Mouse (Mus musculus) heart, embryonic 10.5 days (tissue): ENCODE measurements around the gene Fam155a. TPM values are rescaled to one million over a fixed set of nuclear protein-coding genes. Genes with fewer than 3 reads are reported as not detected.

ENCODE experiments used
- DNase-seq: peaks from one replicate; pipeline ENCODE4 v3.0.0-alpha.2; 2017; ENCODE audit warnings: low spot score
- H3K27ac ChIP-seq: fragments of 300-500 bp; sonication (generic); 2 replicates; pipeline ENCODE4 v1.5.1; 2016; ENCODE audit warnings: mild to moderate bottlenecking
- H3K27me3 ChIP-seq: fragments of 300-500 bp; sonication (generic); 2 replicates; pipeline ENCODE4 v1.6.1; 2016; ENCODE audit warnings: mild to moderate bottlenecking; ENCODE audit not compliant: poor library complexity, insufficient read depth, severe bottlenecking
- H3K36me3 ChIP-seq: fragments of 300-500 bp; sonication (generic); 2 replicates; pipeline ENCODE4 v1.6.1; 2016; ENCODE audit warnings: mild to moderate bottlenecking, moderate library complexity
- H3K4me1 ChIP-seq: fragments of 300-500 bp; sonication (generic); 2 replicates; pipeline ENCODE4 v1.6.1; 2016; ENCODE audit warnings: mild to moderate bottlenecking
- H3K4me3 ChIP-seq: fragments of 300-500 bp; sonication (generic); 2 replicates; pipeline ENCODE4 v1.5.1; 2016; ENCODE audit warnings: mild to moderate bottlenecking, moderate library complexity
- H3K9me3 ChIP-seq: fragments of 300-500 bp; sonication (generic); 2 replicates; pipeline ENCODE4 v1.6.1; 2016; ENCODE audit warnings: mild to moderate bottlenecking, moderate library complexity
- WGBS: fragments of 180-500 bp; shearing (Covaris S2); methylation state at CpG from one replicate; pipeline ENCODE4 v1.1.7; 2016; 5-methylcytosine and 5-hydroxymethylcytosine counted together
- microRNA-seq: library from miRNA; unstranded; fragments of <30 nt; microRNA quantifications from one replicate; pipeline ENCODE4, GENCODE M21; 2017
- polyA plus RNA-seq: library from polyadenylated mRNA; unstranded; fragments of >200 nt; fragmentation: Nextera tagmentation; extraction: Ambion mirVana; gene quantifications from 2 replicates; pipeline ENCODE4 v1.2.1, GENCODE M21; 2016

Gene Fam155a
- polyA plus RNA-seq, 1 experiment from 2014 or later, result 0.11 TPM

DNA sequence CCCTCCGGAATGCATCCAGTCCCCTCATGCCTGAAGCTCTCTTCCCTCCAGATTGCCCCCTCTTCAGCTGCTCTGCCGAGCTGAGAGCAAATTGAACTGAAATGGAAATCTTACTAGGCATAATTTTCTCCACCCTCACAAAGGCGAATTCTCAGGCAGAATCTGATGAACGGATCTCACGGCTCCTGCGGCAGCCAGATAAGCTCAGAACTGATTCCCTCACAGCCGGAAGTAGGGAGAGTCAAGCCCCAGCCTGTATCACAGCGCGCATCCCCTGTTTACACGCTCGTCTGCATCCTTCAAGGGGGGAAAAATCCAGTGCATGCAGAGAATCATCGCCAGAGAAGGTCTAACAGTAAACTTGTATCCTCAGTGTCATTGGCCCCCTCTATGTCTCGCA, 612.3 kb downstream of the Fam155a start:
- Histone ChIP-seq H3K27me3 (no peaks in the 10 kb centered on the region), H3K4me1 (peaks cover 18% of the 10 kb centered on the region), H3K36me3 (no peaks in the 10 kb centered on the region), H3K27ac (no peak overlapping the region; the same call in 1 of the 2 replicates), H3K9me3 (no peaks in the 10 kb centered on the region), H3K4me3 (no peak overlapping the region)
- 52% methylated on average over 13 of the region's 13 CpGs for WGBS
- no peak for DNase-seq

DNA sequence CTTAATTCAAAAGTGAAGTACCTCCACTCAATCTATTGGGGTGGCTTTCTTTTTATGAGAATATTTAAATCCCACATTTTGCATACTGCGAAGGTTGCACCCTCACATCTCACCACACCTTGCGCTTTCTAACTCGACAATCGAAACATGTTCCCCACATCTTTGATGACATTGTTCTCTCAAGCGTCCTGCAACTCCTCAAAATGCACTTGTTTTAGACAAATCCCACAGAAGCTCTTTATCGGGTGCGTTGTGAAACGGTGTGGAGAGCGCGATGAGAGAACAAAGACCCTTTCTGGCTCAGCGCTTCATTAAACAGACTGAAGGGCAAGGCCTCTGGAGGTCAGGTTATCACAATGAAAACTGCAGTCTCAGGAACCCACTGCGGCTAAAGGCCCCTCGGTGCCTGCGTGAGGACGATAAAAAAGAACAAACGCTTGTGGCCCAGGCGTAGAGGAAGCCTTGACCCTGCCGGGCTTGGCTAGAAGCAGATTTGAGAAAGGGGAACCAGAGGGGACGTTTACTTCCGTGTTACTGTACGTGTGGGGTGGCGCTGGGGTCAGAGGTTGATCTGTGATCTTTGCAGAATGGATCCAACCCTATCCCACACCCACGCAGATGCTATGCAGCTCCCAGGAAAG, 613.7 kb downstream of the Fam155a start:
- Histone ChIP-seq H3K27ac (peak overlapping the region; percentile 73), H3K27me3 (no peaks in the 10 kb centered on the region), H3K4me1 (peaks cover 26% of the 10 kb centered on the region), H3K36me3 (no peaks in the 10 kb centered on the region), H3K4me3 (no peak overlapping the region), H3K9me3 (no peaks in the 10 kb centered on the region)
- peak; percentile 79 for DNase-seq
- WGBS, result 20% methylated on average over 23 of the region's 23 CpGs

Small RNA genes within 50 kb of the gene (microRNA-seq; reads per million reads assigned to microRNA genes)
- gene Gm47312, result not detected

Other genes starting within 250 kb of the Fam155a start
- not detected in 2 replicates for gene Gm10217, start 93.1 kb upstream of the Fam155a start, polyA plus RNA-seq
- gene Lig4, start 206.5 kb upstream of the Fam155a start, polyA plus RNA-seq, result 5.5 and 5.8 TPM in 2 replicates
- 14.2 TPM in 2 replicates for gene Abhd13, start 206.5 kb upstream of the Fam155a start, polyA plus RNA-seq
- 0.10 TPM in 1 of 2 replicates, not detected in the other for gene Tnfsf13b, start 235.3 kb upstream of the Fam155a start, polyA plus RNA-seq